Mouse (Mus musculus): ENCODE results near the gene Polr1d. TPM values are rescaled to one million over a fixed set of nuclear protein-coding genes. Genes with fewer than 3 reads are reported as not detected.

Gene Polr1d
- polyA plus RNA-seq, 1 experiment from 2014 or later: 161 TPM

DNA sequence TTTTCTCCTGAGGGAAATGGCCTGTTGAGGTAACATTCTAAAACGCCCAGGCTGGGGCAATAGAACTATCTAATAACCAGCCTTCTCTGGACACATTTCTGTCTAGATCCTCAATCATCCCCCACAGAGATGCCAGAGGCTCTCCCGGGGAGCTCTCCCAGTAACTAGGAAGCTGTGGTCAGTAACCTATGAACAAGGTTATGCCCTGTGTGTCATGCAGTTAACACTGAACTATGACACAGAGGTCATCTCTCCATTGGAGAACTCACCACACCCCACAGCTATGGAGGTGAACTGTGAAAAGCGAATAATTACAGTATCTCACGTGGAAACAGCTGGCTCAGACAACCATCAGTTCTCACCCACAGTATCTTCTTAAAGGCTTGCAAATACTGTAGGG lies 5.0 kb upstream of the Polr1d start:
- H3K27ac ChIP-seq: no peak overlapping the region
- no peaks in the 10 kb centered on the region for H3K27me3 ChIP-seq (ENCODE audit: insufficient read depth, low read length)
- H3K9me3 ChIP-seq (replicated peaks; ENCODE audit: low read length): no peaks in the 10 kb centered on the region
- ATAC-seq (replicated peaks; ENCODE audit: low FRiP score, low read depth) (no peak), DNase-seq (ENCODE audit: low spot score) (no peak)
- no peak for TF ChIP-seq CTCF (IDR thresholded peaks at IDR 0.05; ENCODE audit: low read depth)
- WGBS: 61% methylated on average over 4 of the region's 4 CpGs
- no peak overlapping the region for H3K4me2 ChIP-seq (ENCODE audit: low read length)
- no peaks in the 10 kb centered on the region for H3K36me3 ChIP-seq (ENCODE audit: insufficient read depth, low read length)
- H3K4me3 ChIP-seq (replicated peaks; ENCODE audit: low read depth, low read length): no peak overlapping the region
- H3K9ac ChIP-seq (ENCODE audit: low read depth, low read length): no peak overlapping the region
- peaks cover 4% of the 10 kb centered on the region; the same call in 1 of the 2 replicates for H3K4me1 ChIP-seq (replicated peaks; ENCODE audit: insufficient read depth, low read length)

DNA sequence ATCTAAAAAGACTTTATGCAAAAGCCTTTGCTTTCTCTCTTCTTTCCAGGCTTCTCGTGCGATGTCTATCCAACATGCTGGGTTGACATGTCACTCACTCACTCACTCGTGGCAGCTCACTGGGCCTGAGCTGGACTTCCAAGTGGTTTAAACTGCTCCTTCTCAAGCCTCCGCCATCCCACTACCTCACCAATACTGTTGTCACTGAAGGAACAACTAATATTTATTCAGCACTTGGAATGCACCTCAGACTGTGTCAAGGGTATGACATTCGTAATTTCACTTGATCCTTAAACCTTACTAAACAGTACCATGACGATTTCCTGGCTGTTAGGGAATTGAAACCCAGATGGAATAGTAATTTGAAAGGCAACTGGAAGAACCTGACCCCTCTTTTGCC lies 3.0 kb upstream of the Polr1d start:
- no peak overlapping the region for H3K9ac ChIP-seq (ENCODE audit: low read depth, low read length)
- TF ChIP-seq CTCF (IDR thresholded peaks at IDR 0.05; ENCODE audit: low read depth): no peak
- H3K9me3 ChIP-seq (replicated peaks; ENCODE audit: low read length): no peaks in the 10 kb centered on the region
- no peak overlapping the region for H3K4me2 ChIP-seq (ENCODE audit: low read length)
- peaks cover 11% of the 10 kb centered on the region for H3K4me1 ChIP-seq (replicated peaks; ENCODE audit: insufficient read depth, low read length)
- no peak overlapping the region for H3K4me3 ChIP-seq (replicated peaks; ENCODE audit: low read depth, low read length)
- ATAC-seq (replicated peaks; ENCODE audit: low FRiP score, low read depth): no peak
- H3K36me3 ChIP-seq (ENCODE audit: insufficient read depth, low read length): no peaks in the 10 kb centered on the region
- H3K27ac ChIP-seq: no peak overlapping the region
- H3K27me3 ChIP-seq (ENCODE audit: insufficient read depth, low read length): no peaks in the 10 kb centered on the region
- WGBS: 79% methylated on average over 6 of the region's 6 CpGs
- DNase-seq (ENCODE audit: low spot score): no peak

DNA sequence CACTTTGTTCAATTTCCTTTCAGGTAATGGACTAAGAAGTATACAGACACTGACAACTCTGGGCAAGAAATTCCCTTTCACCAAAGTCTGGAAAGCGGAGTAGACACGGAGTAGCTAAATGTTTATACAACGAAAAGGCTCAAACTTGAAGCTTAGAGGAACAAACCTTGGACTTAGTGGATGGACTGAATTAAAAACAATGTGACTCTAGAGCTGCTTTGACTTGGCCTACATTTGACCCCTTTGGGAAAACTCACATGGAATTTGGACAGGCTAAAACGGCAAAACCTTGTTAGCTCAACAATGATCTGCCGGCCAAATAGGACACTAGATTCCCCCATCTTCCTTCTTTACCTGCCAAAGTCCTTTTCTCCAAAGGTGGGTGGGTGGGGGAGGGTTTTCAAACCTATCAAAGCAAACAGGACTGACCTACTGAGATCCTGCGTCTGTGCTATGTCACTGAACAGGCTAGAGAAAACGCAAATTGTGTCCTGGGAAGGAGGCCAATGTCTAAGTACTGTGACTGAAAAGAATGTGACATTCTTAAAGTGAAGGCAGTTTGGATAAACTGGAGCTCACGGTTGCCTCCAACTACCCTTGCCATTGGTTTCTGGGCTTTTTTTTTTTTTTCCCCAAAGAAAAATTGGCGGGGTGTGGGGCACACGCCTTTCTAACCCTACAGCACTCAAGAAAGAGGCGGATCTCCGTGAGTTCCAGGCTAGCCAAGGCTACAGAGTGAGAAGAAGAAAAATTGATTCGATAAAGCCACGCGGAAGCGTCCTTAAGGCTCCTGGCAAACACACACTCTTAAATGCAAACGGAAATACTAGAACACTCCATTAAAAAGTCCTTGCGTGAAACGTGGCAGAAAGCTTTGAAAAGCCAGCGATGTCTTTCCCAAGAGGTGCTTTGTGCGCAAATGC lies 1.5 kb upstream of the Polr1d start:
- peaks cover 11% of the 10 kb centered on the region for H3K4me1 ChIP-seq (replicated peaks; ENCODE audit: insufficient read depth, low read length)
- ATAC-seq (replicated peaks; ENCODE audit: low FRiP score, low read depth): no peak

DNA sequence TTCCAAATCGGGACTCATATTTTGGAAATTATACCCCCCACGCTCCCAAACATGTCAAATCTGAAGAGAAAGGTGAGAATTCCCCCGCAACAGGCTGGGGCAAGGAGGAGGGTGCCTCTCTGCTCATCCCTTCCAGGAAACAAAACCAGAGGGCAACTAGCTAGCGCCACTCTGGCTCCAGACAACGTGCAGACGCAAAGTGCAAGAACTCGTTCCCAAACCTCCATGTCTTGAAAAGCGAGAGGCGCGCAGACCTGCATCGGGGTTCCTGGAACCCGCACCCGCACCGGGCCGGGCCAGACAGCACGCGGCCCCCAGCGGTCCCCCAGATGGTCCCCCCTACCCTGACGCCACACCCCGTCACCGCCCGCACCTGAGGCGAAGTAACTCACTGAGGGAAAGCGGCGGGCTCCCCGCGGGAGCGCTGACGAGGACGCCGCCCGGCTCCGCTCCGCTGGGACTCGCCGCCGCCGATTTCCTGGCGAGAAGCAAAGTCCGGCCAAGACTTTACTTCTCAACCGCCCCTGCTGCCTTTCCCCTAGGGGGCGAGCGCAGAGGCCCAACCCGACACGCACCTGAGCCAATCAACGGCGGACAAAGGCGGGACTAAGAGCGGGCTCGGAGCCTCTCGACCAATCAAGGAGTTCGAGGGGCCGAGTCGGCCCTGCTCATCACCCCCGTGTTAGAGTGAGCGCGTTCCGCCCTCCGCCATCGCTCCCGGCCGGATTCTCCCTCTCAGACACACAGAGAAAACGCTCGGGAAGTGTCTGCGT lies 638 bp upstream of the Polr1d start, which contains the start of gene Lnx2:
Lnx2 (minus strand) TSS at position 561 of the 773 bp plus-strand sequence.
- under 1% methylated on average over 65 of the region's 65 CpGs for WGBS
- peak; percentile 99 for DNase-seq (ENCODE audit: low spot score)
- Histone ChIP-seq H3K27ac (peak within 1 kb of the TSS; percentile 91), H3K4me2 (ENCODE audit: low read length) (peak within 1 kb of the TSS; percentile 90), H3K27me3 (ENCODE audit: insufficient read depth, low read length) (no peaks in the 10 kb centered on the region), H3K9me3 (replicated peaks; ENCODE audit: low read length) (no peaks in the 10 kb centered on the region), H3K9ac (ENCODE audit: low read depth, low read length) (peak within 1 kb of the TSS; percentile 83), H3K4me3 (replicated peaks; ENCODE audit: low read depth, low read length) (peak within 1 kb of the TSS; percentile 79), H3K4me1 (replicated peaks; ENCODE audit: insufficient read depth, low read length) (peaks cover 11% of the 10 kb centered on the region), H3K36me3 (ENCODE audit: insufficient read depth, low read length) (no peaks in the 10 kb centered on the region)
- ATAC-seq (replicated peaks; ENCODE audit: low FRiP score, low read depth): peak; percentile 99
- peak; percentile 79 for TF ChIP-seq CTCF (IDR thresholded peaks at IDR 0.05; ENCODE audit: low read depth)

More for the DNA sequence above, 1.5 kb upstream of the Polr1d start:
- peak; percentile 80 for DNase-seq (ENCODE audit: low spot score)
- H3K36me3 ChIP-seq (ENCODE audit: insufficient read depth, low read length): no peaks in the 10 kb centered on the region
- 13% methylated on average over 21 of the region's 21 CpGs for WGBS
- H3K9ac ChIP-seq (ENCODE audit: low read depth, low read length): peak overlapping the region; percentile 83
- no peaks in the 10 kb centered on the region for H3K9me3 ChIP-seq (replicated peaks; ENCODE audit: low read length)
- peak overlapping the region; percentile 88 for H3K27ac ChIP-seq
- peak overlapping the region; percentile 79 for H3K4me3 ChIP-seq (replicated peaks; ENCODE audit: low read depth, low read length)
- H3K4me2 ChIP-seq (ENCODE audit: low read length): peak overlapping the region; percentile 90
- TF ChIP-seq CTCF (IDR thresholded peaks at IDR 0.05; ENCODE audit: low read depth): no peak
- no peaks in the 10 kb centered on the region for H3K27me3 ChIP-seq (ENCODE audit: insufficient read depth, low read length)

DNA sequence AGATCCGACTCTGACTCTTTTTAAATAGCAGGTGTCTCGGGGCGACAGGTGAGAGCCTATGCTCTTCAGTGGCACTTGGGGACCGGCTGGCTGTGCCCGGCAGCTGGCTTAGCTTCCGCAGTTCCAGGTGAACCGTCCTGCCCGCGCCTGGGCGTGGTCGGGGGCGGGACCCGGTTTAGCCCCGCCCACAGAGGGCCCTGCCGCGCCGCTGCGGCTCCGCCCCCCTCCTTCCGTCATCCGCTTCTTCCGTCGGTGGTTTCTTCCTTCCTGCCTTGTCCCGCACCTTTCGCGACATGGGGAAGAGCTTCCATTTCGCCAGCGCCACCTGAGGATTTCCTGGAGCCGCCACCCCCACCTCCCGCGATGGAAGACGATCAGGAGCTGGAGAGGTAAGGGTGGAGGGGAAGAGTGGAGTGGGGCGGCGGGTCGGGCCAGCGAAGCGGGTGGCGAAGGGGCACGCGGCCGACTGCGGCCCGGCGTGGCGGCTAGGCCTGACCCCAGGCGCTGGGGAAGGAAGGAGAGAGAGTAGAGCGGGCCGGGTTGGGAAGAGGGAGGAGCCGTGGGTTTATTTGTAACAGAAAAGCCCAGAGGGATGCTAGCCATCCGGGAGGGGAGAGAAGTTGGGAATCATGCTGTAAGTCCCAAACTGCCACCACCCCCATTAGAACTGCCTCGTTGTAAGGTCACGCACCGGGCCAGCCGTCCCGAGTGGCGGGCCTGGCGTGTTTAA lies 620 bp downstream of the Polr1d start:
- peak overlapping the region; percentile 70 for H3K9ac ChIP-seq (ENCODE audit: low read depth, low read length)
- peaks cover 11% of the 10 kb centered on the region for H3K4me1 ChIP-seq (replicated peaks; ENCODE audit: insufficient read depth, low read length)
- no peak for TF ChIP-seq CTCF (IDR thresholded peaks at IDR 0.05; ENCODE audit: low read depth)
- H3K27me3 ChIP-seq (ENCODE audit: insufficient read depth, low read length): no peaks in the 10 kb centered on the region
- H3K4me2 ChIP-seq (ENCODE audit: low read length): peak overlapping the region; percentile 90
- under 1% methylated on average over 57 of the region's 57 CpGs for WGBS
- H3K9me3 ChIP-seq (replicated peaks; ENCODE audit: low read length): no peaks in the 10 kb centered on the region
- no peaks in the 10 kb centered on the region for H3K36me3 ChIP-seq (ENCODE audit: insufficient read depth, low read length)
- ATAC-seq (replicated peaks; ENCODE audit: low FRiP score, low read depth) (peak; percentile 65), DNase-seq (ENCODE audit: low spot score) (peak; percentile 94)
- H3K4me3 ChIP-seq (replicated peaks; ENCODE audit: low read depth, low read length): peak overlapping the region; percentile 79
- H3K27ac ChIP-seq: peak overlapping the region; percentile 91
